Mouse (Mus musculus) hindbrain, embryonic 10.5 days (tissue): ENCODE results near the gene Orm1. TPM values are rescaled to one million over a fixed set of nuclear protein-coding genes. Genes with fewer than 3 reads are reported as not detected.

Experiments used
- DNase-seq: peaks from one replicate; pipeline ENCODE4 v3.0.0-alpha.2; 2017; ENCODE audit warnings: low spot score
- H3K27ac ChIP-seq: fragments of 300-500 bp; sonication (generic); 2 replicates; pipeline ENCODE4 v1.5.1; 2016; ENCODE audit warnings: mild to moderate bottlenecking, moderate library complexity
- H3K27me3 ChIP-seq: fragments of 300-500 bp; sonication (generic); 2 replicates; pipeline ENCODE4 v1.6.1; 2016; ENCODE audit warnings: mild to moderate bottlenecking; ENCODE audit not compliant: poor library complexity, insufficient read depth, severe bottlenecking
- H3K36me3 ChIP-seq: fragments of 300-500 bp; sonication (generic); 2 replicates; pipeline ENCODE4 v1.6.1; 2016; ENCODE audit warnings: mild to moderate bottlenecking, moderate library complexity
- H3K4me1 ChIP-seq: fragments of 300-500 bp; sonication (generic); replicated peaks from 2 replicates; pipeline ENCODE4 v1.6.1; 2016; ENCODE audit warnings: mild to moderate bottlenecking
- H3K4me3 ChIP-seq: fragments of 300-500 bp; sonication (generic); 2 replicates; pipeline ENCODE4 v1.5.1; 2016; ENCODE audit warnings: mild to moderate bottlenecking, moderate library complexity
- H3K9me3 ChIP-seq: fragments of 300-500 bp; sonication (generic); 2 replicates; pipeline ENCODE4 v1.6.1; 2016; ENCODE audit warnings: mild to moderate bottlenecking, moderate library complexity
- WGBS: fragments of 180-500 bp; shearing (Covaris S2); methylation state at CpG from one replicate; pipeline ENCODE4 v1.1.7; 2016; 5-methylcytosine and 5-hydroxymethylcytosine counted together
- polyA plus RNA-seq: library from polyadenylated mRNA; unstranded; fragments of >200 nt; fragmentation: Nextera tagmentation; extraction: Ambion mirVana; gene quantifications from 2 replicates; pipeline ENCODE4 v1.2.1, GENCODE M21; 2016

Gene Orm1
- polyA plus RNA-seq, result not detected in 2 replicates

GRCm38 (mm10) chr4:63344295-63344694 is at the start of gene Orm1:
Gene Orm1 (plus strand): TSS chr4:63344560.
- no peak within 1 kb of the TSS for H3K27ac ChIP-seq
- H3K27me3 ChIP-seq, result no peaks in the 10 kb centered on the region
- H3K36me3 ChIP-seq, result no peaks in the 10 kb centered on the region
- no peaks in the 10 kb centered on the region for H3K9me3 ChIP-seq
- 83% methylated on average over 8 of the region's 8 CpGs for WGBS
- no peak for DNase-seq
- no peaks in the 10 kb centered on the region for H3K4me1 ChIP-seq
- no peak within 1 kb of the TSS for H3K4me3 ChIP-seq

- Histone ChIP-seq H3K27ac (no peak overlapping the region), H3K9me3 (no peaks in the 10 kb centered on the region), H3K36me3 (peaks cover 10% of the 10 kb centered on the region; the same call in 1 of the 2 replicates), H3K4me3 (no peak overlapping the region), H3K27me3 (no peaks in the 10 kb centered on the region), H3K4me1 (0 out of 2 replicates have a peak, but pooled peaks cover 5% of the 10 kb centered on the region)
- no peak for DNase-seq
- WGBS, result 86% methylated on average over 1 of the region's 1 CpGs
Measured at GRCm38 (mm10) chr4:63295641-63296040, 48.7 kb upstream of the Orm1 start.

GRCm38 (mm10) chr4:63296263-63296662 is 48.1 kb upstream of the Orm1 start:
- Histone ChIP-seq H3K4me3 (no peak overlapping the region), H3K27ac (no peak overlapping the region), H3K27me3 (no peaks in the 10 kb centered on the region), H3K4me1 (no peaks in the 10 kb centered on the region), H3K36me3 (peaks cover 10% of the 10 kb centered on the region; the same call in 1 of the 2 replicates), H3K9me3 (no peaks in the 10 kb centered on the region)
- DNase-seq, result no peak
- WGBS, result 71% methylated on average over 3 of the region's 3 CpGs

GRCm38 (mm10) chr4:63296876-63297275 is 47.5 kb upstream of the Orm1 start:
- Histone ChIP-seq H3K4me1 (no peaks in the 10 kb centered on the region), H3K27ac (no peak overlapping the region), H3K9me3 (no peaks in the 10 kb centered on the region), H3K27me3 (no peaks in the 10 kb centered on the region), H3K36me3 (peaks cover 10% of the 10 kb centered on the region; the same call in 1 of the 2 replicates), H3K4me3 (no peak overlapping the region)
- DNase-seq, result no peak
- WGBS, result 88% methylated on average over 8 of the region's 8 CpGs

- no peak overlapping the region for H3K27ac ChIP-seq
- no peaks in the 10 kb centered on the region for H3K27me3 ChIP-seq
- H3K4me3 ChIP-seq, result no peak overlapping the region
- no peak for DNase-seq
- no peaks in the 10 kb centered on the region for H3K9me3 ChIP-seq
- 93% methylated on average over 8 of the region's 8 CpGs for WGBS
- H3K36me3 ChIP-seq, result 0 out of 2 replicates have a peak, but pooled peaks cover 6% of the 10 kb centered on the region
- H3K4me1 ChIP-seq, result no peaks in the 10 kb centered on the region
Measured at GRCm38 (mm10) chr4:63298191-63298590, 46.2 kb upstream of the Orm1 start.

DNA sequence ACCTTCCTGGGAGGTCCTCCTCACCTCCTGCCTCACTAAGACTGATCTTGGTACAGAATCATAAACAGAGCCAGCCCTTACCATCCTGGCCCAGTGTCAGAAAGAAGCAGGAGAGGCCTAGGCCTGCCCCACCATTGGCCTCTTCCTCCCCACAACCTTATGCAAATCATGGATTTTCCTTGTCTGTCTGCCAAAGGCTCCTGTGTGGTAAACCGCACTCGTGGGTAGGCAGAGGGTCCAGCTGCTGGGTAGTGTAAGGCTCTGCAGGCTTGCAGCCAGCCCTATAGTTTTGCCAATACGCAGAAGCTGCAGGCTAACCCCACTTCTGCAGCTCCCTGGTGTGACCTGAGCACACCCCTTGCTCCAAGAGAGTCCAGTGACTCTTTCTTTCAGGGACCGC is 41.7 kb upstream of the Orm1 start:
- no peaks in the 10 kb centered on the region for H3K36me3 ChIP-seq
- H3K27ac ChIP-seq, result no peak overlapping the region
- peaks cover 6% of the 10 kb centered on the region; the same call in 1 of the 2 replicates for H3K27me3 ChIP-seq
- WGBS, result 58% methylated on average over 4 of the region's 4 CpGs
- no peak for DNase-seq
- H3K4me3 ChIP-seq, result no peak overlapping the region
- 0 out of 2 replicates have a peak, but pooled peaks cover 4% of the 10 kb centered on the region for H3K4me1 ChIP-seq
- H3K9me3 ChIP-seq, result no peaks in the 10 kb centered on the region

DNA sequence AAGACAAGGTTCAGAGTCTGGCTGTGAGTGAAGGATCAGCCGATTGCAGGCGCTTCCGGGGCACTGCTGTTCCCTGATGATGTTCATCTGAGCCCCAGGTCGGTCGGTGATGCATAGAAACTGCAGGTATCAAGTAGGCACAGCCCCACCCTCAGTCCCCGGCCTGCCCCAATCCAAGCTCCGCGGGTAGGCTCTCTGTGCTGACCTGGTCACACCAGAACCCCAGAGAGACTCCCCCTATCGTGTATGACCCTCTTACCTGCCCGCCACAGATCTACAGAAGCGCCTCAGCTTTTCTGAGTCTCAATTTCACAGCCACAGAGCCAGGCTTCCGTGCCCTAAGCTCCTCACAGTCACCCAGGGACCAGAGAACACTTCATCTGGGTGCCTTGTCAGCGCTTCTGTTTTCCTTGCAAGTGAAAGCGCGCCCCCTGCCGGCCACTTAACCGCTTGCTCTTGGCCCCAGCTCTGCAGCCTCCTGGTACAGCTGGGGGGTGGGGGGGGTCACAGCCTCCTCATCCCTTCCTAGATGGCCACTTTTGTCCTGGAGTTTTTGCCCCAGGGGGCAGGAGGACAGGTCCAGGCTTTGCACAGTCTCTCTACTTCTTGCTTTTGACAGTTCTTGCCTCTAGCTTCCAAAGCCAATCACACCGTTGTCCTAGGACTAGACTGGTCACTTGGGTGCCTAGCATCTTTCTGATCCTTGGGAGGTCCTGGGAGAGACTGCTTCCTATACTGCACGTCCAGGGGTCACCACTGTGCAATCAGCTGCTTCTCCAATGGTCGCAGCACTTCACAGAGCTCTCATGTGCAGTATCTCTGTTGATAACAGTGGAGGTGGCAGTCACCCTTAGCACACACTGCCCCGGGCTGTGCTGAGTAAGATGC is 36.9 kb upstream of the Orm1 start:
- no peak overlapping the region for H3K27ac ChIP-seq
- no peak overlapping the region for H3K4me3 ChIP-seq
- WGBS, result 33% methylated on average over 21 of the region's 21 CpGs
- no peaks in the 10 kb centered on the region for H3K36me3 ChIP-seq
- 0 out of 2 replicates have a peak, but pooled peaks cover 4% of the 10 kb centered on the region for H3K4me1 ChIP-seq
- DNase-seq, result peak; percentile 87
- peaks cover 6% of the 10 kb centered on the region; the same call in 1 of the 2 replicates for H3K27me3 ChIP-seq
- no peaks in the 10 kb centered on the region for H3K9me3 ChIP-seq

DNA sequence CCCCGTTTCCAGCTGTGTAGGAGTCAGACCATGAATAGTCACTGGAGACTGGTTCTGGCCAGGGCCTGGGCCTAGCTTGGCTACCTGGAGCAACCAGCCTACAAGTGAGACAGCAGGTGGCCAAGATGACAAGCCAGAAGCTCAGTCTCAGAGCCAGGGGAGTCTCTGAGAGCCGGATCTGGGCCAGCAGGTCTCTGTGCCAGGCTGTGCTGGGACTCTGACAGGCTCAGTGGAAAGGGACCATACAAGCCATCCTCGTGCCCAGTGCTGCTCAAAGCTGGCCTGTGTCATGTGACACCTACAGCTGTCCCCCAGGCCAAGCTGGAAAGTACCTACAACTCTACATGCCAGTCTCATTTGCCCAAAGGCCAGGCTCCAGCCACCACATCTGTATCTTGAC is 36.0 kb upstream of the Orm1 start:
- Histone ChIP-seq H3K27me3 (peaks cover 6% of the 10 kb centered on the region; the same call in 1 of the 2 replicates), H3K4me3 (no peak overlapping the region), H3K9me3 (no peaks in the 10 kb centered on the region), H3K36me3 (no peaks in the 10 kb centered on the region), H3K27ac (no peak overlapping the region), H3K4me1 (0 out of 2 replicates have a peak, but pooled peaks cover 4% of the 10 kb centered on the region)
- WGBS, result 71% methylated on average over 3 of the region's 3 CpGs
- DNase-seq, result no peak

- Histone ChIP-seq H3K4me1 (0 out of 2 replicates have a peak, but pooled peaks cover 4% of the 10 kb centered on the region), H3K4me3 (no peak overlapping the region), H3K36me3 (no peaks in the 10 kb centered on the region), H3K27ac (no peak overlapping the region), H3K27me3 (peaks cover 6% of the 10 kb centered on the region; the same call in 1 of the 2 replicates), H3K9me3 (no peaks in the 10 kb centered on the region)
- WGBS, result 70% methylated on average over 10 of the region's 10 CpGs
- no peak for DNase-seq
Measured at GRCm38 (mm10) chr4:63310247-63310855, 34.0 kb upstream of the Orm1 start.

DNA sequence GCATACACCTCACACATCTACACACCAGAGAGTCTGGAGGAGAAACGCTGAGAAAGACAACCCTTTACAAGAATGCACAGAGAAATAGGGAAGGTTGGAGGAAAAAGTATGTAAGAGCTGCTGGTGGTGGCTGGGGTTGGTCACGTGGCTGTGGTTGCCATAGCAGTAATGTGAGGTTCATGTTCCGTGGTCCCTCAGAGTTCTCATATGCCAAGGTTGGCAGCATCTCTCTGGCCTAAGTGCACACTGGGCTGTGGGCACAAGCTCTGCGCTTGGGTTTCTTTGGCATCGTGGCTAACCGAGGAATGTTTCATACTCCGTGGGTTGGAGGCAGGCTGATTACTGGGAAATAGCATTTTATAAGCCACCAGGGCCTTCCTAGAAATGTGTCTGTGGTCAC is 32.9 kb upstream of the Orm1 start:
- Histone ChIP-seq H3K4me1 (0 out of 2 replicates have a peak, but pooled peaks cover 11% of the 10 kb centered on the region), H3K36me3 (no peaks in the 10 kb centered on the region), H3K4me3 (no peak overlapping the region), H3K9me3 (no peaks in the 10 kb centered on the region), H3K27me3 (peaks cover 5% of the 10 kb centered on the region; the same call in 1 of the 2 replicates), H3K27ac (no peak overlapping the region)
- 94% methylated on average over 7 of the region's 7 CpGs for WGBS
- DNase-seq, result no peak

GRCm38 (mm10) chr4:63314063-63314462 is 30.3 kb upstream of the Orm1 start:
- H3K4me3 ChIP-seq, result no peak overlapping the region
- no peaks in the 10 kb centered on the region for H3K36me3 ChIP-seq
- H3K4me1 ChIP-seq, result 0 out of 2 replicates have a peak, but pooled peaks cover 8% of the 10 kb centered on the region
- no peak overlapping the region for H3K27ac ChIP-seq
- no peaks in the 10 kb centered on the region for H3K9me3 ChIP-seq
- no peaks in the 10 kb centered on the region for H3K27me3 ChIP-seq
- 83% methylated on average over 5 of the region's 5 CpGs for WGBS
- DNase-seq, result no peak

DNA sequence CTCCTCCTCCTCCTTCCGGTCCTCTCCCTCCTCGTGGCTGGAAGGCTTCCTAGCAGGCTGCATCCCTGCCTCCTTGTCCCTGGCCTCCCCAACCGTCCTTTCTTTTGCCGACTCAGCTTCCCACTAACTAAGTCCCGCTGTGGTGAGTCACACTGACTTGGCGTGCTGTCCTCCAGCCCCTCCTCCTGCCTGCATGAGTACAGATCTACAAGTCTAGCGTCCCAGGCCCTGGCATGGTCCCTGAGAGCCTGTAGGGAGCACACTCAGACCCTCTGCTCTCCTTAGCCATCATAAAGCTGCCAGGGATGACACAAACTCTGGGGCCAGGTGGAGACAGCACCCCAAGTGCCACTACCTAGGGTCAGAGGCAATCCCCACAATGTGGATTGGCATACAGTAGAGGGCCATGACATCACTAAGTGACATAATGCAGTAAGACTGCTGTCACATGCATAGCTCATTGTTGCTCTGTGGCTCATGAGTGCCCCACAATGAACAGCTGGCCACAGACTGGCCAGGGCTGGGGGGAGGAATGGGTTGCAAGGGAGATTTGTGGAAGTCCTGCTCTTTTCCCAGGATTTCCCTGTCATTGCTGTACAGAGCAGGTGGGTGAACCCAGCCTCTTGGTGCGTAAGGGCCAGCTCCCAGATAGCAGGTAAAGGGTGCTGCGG is 28.1 kb upstream of the Orm1 start:
- 67% methylated on average over 9 of the region's 9 CpGs for WGBS
- Histone ChIP-seq H3K4me1 (0 out of 2 replicates have a peak, but pooled peaks cover 8% of the 10 kb centered on the region), H3K9me3 (no peaks in the 10 kb centered on the region), H3K36me3 (peaks cover 2% of the 10 kb centered on the region; the same call in 1 of the 2 replicates), H3K27ac (no peak overlapping the region), H3K27me3 (no peaks in the 10 kb centered on the region), H3K4me3 (no peak overlapping the region)
- DNase-seq, result no peak
